34 mouse cellular contexts compared by ENCODE assay signal in the genomic region with DNA sequence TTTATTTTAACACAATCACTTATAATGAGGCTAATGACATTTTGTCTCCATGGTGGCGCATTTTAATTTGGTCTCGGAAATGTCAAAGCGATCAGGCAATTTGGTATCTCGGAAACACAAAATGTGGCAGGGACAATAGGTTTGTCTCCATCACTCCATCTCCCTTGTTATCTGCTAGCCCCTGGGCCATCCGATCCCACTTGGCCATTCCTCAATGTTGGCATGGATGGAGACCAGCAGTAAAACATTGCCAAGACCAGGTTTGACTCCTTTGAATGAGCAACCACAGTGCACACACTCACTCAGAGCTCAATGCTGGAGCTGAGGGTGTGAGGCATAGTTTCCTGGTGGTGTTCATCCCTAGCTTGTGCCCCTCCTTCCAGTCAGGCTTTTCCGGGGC. TPM values are rescaled to one million over a fixed set of nuclear protein-coding genes. Genes with fewer than 3 reads are reported as not detected.
"Had no signal": no experiment of that assay in that cellular context is flagged by ENCODE, and none has a peak within 500 bp of the region (broad histone marks: within the 10 kb centered on the region; RNA-seq: fewer than 3 reads in every experiment).

No protein-coding gene starts in this region.

- DNase-seq: left cerebral cortex, postnatal 4 days; liver; liver, embryonic 13.5 days; liver, postnatal 0 days; lung, adult 18-20 months; lung, adult 2 months; lung, embryonic 14.5 days; lung, postnatal 10 days; lung, postnatal 14 days; lung, postnatal 36 days; lung, postnatal 4 days; midbrain, embryonic 14.5 days had no signal

- H3K9me3 ChIP-seq: limb, embryonic 10.5 days; limb, embryonic 12.5 days; limb, embryonic 13.5 days; limb, embryonic 15.5 days; liver, embryonic 12.5 days; liver, embryonic 13.5 days; liver, embryonic 15.5 days; lung, embryonic 15.5 days; megakaryocyte, embryonic 14.5 days; midbrain, embryonic 10.5 days; midbrain, embryonic 12.5 days; midbrain, embryonic 13.5 days; midbrain, embryonic 15.5 days; neural tube, embryonic 12.5 days; neural tube, embryonic 13.5 days had no signal

- H3K36me3 ChIP-seq: limb, embryonic 10.5 days; limb, embryonic 12.5 days; limb, embryonic 13.5 days; limb, embryonic 15.5 days; liver, embryonic 12.5 days; liver, embryonic 13.5 days; liver, embryonic 15.5 days; lung, embryonic 15.5 days; midbrain, embryonic 10.5 days; midbrain, embryonic 12.5 days; midbrain, embryonic 13.5 days; midbrain, embryonic 15.5 days; neural tube, embryonic 12.5 days; neural tube, embryonic 13.5 days had no signal

- H3K4me1 ChIP-seq: limb, embryonic 12.5 days; limb, embryonic 13.5 days; limb, embryonic 15.5 days; liver, embryonic 12.5 days; liver, embryonic 13.5 days; liver, embryonic 15.5 days; lung, embryonic 15.5 days; megakaryocyte, embryonic 14.5 days; midbrain, embryonic 10.5 days; midbrain, embryonic 12.5 days; midbrain, embryonic 13.5 days; midbrain, embryonic 15.5 days; neural tube, embryonic 12.5 days; neural tube, embryonic 13.5 days had no signal

- H3K27ac ChIP-seq: limb, embryonic 10.5 days; limb, embryonic 12.5 days; limb, embryonic 13.5 days; limb, embryonic 15.5 days; liver, embryonic 12.5 days; liver, embryonic 13.5 days; liver, embryonic 14.5 days; liver, embryonic 15.5 days; lung, embryonic 15.5 days; macrophage; midbrain, embryonic 10.5 days; midbrain, embryonic 12.5 days; midbrain, embryonic 13.5 days; midbrain, embryonic 15.5 days; neural tube, embryonic 12.5 days; neural tube, embryonic 13.5 days had no signal

- H3K4me3 ChIP-seq: limb, embryonic 10.5 days; limb, embryonic 12.5 days; limb, embryonic 13.5 days; limb, embryonic 15.5 days; liver, embryonic 12.5 days; liver, embryonic 13.5 days; liver, embryonic 15.5 days; lung, embryonic 15.5 days; megakaryocyte, embryonic 14.5 days; midbrain, embryonic 10.5 days; midbrain, embryonic 12.5 days; midbrain, embryonic 13.5 days; midbrain, embryonic 15.5 days; myocyte; neural tube, embryonic 12.5 days; neural tube, embryonic 13.5 days had no signal

- H3K27me3 ChIP-seq: limb, embryonic 15.5 days; liver, embryonic 12.5 days; liver, embryonic 13.5 days; liver, embryonic 15.5 days; lung, embryonic 15.5 days; midbrain, embryonic 12.5 days; midbrain, embryonic 13.5 days; midbrain, embryonic 15.5 days; neural tube, embryonic 12.5 days; neural tube, embryonic 13.5 days had no signal

RNA-seq across cellular contexts. Expression of gene Opcml, which starts 32.1 kb away (rescaled TPM):
- total RNA-seq: megakaryocyte progenitor cell, adult 5-6 weeks; megakaryocyte, adult 5-6 weeks; megakaryocyte-erythroid progenitor cell, adult 5-6 weeks; monocyte, adult 5-6 weeks had no signal
- polyA plus RNA-seq: liver, adult 2 months; macrophage; myocyte had no signal
